Mouse (Mus musculus): ENCODE measurements around the gene 1700029H14Rik.

1700029H14Rik gene

DNA sequence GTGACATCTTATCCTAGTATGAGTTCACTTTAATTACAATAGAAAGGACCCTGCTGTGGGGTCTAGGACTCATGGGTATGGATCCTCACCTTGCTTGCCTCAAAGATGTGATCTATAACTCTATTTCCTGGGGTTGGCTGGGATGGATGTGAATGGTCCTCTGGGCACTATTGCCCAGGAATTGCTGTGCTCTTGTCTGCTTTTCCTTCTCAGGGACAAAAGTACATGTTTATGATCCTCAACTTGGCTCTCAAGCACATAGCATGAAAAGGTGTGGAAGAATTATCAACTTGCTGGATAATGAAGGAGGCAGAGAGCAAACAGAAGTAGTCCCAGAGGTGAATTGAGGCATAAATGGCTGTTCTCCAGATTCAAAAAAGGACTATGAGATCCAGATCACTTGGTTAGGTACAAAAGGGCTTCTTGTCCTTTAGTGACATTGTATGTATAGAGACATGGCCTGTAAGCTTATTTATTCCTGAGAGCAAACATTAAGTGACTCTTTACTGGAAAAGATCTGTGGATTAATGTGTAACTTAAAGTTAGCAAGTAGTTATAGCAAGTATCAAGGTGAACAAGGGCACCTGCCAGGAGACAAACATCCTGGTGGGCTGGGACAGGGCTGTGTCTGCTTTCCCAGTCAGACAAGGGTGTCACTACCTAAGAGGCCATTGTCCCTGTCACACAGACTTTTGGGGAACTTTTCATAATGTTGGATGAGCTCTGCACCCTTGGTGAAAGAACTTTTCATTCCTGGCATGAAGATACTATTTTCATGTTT, 57.2 kb downstream of the 1700029H14Rik start:
- DNase-seq (ENCODE audit: low read depth): no peak

GRCm38 (mm10) chr8:13503936-13504606, 58.2 kb downstream of the 1700029H14Rik start:
- DNase-seq (ENCODE audit: low read depth): no peak

GRCm38 (mm10) chr8:13501221-13501620, 61.0 kb downstream of the 1700029H14Rik start:
- no peak for DNase-seq (ENCODE audit: low read depth)
